Mouse (Mus musculus) CH12.LX (cell line): ENCODE data around the gene Bcat1. TPM values are rescaled to one million over a fixed set of nuclear protein-coding genes. Genes with fewer than 3 reads are reported as not detected.
A peak's percentile ranks its signal among the peaks of the same experiment; 100 is the strongest.

Experiments
- DNase-seq: peaks from one replicate; pipeline ENCODE4 v3.0.0-alpha.2; 2013; ENCODE audit errors: extremely low read depth
- H3K27ac ChIP-seq: 2 replicates; pipeline ENCODE4 v1.5.1; 2012; ENCODE audit warnings: low read depth, mild to moderate bottlenecking, control low read depth, moderate library complexity; ENCODE audit not compliant: insufficient read depth
- H3K27me3 ChIP-seq: replicated peaks from 2 replicates; pipeline ENCODE3; 2012; ENCODE audit warnings: inconsistent platforms
- H3K36me3 ChIP-seq, 2 experiments: replicated peaks in 1 of 2; 2 replicates each; pipeline versions ENCODE3 to v1.6.1; 2012; ENCODE audit warnings: inconsistent platforms in 1 of 2, low read length in 1 of 2, mild to moderate bottlenecking in 1 of 2, mixed read lengths in 1 of 2, moderate library complexity in 1 of 2; ENCODE audit not compliant: control insufficient read depth in 1 of 2, insufficient read depth in 1 of 2
- H3K4me1 ChIP-seq, 2 experiments: 2 replicates each; pipeline ENCODE4 v1.6.1; 2012; ENCODE audit warnings: inconsistent platforms in 1 of 2, moderate library complexity in 1 of 2; ENCODE audit not compliant: insufficient read depth in 2 of 2, control insufficient read depth in 1 of 2
- H3K4me2 ChIP-seq: 2 replicates; pipeline ENCODE4 v1.6.1; 2012; ENCODE audit warnings: low read depth, mild to moderate bottlenecking, control low read depth; ENCODE audit not compliant: poor library complexity, insufficient read depth, severe bottlenecking
- H3K4me3 ChIP-seq, 3 experiments: fragments of 150-350 bp in 1 of 3; sonication (generic) in 1 of 3; replicated peaks in 1 of 3; 2 replicates each; pipeline versions ENCODE3 to v1.5.1; 2011 to 2012; ENCODE audit warnings: low read depth in 2 of 3, low read length in 2 of 3, mild to moderate bottlenecking in 2 of 3, moderate library complexity in 2 of 3, control low read depth in 1 of 3, improper control_type of control experiment in 1 of 3, inconsistent platforms in 1 of 3, mixed read lengths in 1 of 3; ENCODE audit not compliant: poor library complexity in 1 of 3
- H3K79me2 ChIP-seq: replicated peaks from 2 replicates; pipeline ENCODE4 v1.6.1; 2012; ENCODE audit warnings: mild to moderate bottlenecking, moderate library complexity; ENCODE audit not compliant: control insufficient read depth, poor library complexity, insufficient read depth, severe bottlenecking; ENCODE audit errors: extremely low read depth
- H3K9ac ChIP-seq: 2 replicates; pipeline ENCODE4 v1.6.1; 2012; ENCODE audit warnings: low read depth, mild to moderate bottlenecking, control low read depth, moderate library complexity; ENCODE audit not compliant: insufficient read depth
- H3K9me3 ChIP-seq: replicated peaks from 2 replicates; pipeline ENCODE3; 2012; ENCODE audit warnings: low read length, inconsistent platforms, mixed read lengths
- BHLHE40 ChIP-seq: IDR thresholded peaks from 2 replicates; pipeline ENCODE4 v1.6.1; 2011; ENCODE audit warnings: mild to moderate bottlenecking, low read depth, low read length, improper control_type of control experiment
- CHD2 ChIP-seq: IDR thresholded peaks from 2 replicates; pipeline ENCODE4 v1.6.1; 2011; ENCODE audit warnings: low read length, improper control_type of control experiment
- CTCF ChIP-seq, 2 experiments: IDR thresholded peaks in 1 of 2; conservative IDR thresholded peaks in 1 of 2; 2 replicates each; pipeline ENCODE4 v1.5.1; 2011 to 2012; ENCODE audit warnings: low read depth in 2 of 2, low read length in 2 of 2, improper control_type of control experiment in 1 of 2, inconsistent platforms in 1 of 2, mild to moderate bottlenecking in 1 of 2, moderate library complexity in 1 of 2
- E2F4 ChIP-seq: IDR thresholded peaks from 2 replicates; pipeline ENCODE4 v1.6.1; 2011; ENCODE audit warnings: low read depth, low read length, improper control_type of control experiment; ENCODE audit not compliant: insufficient replicate concordance
- ELF1 ChIP-seq: IDR thresholded peaks from 2 replicates; pipeline ENCODE4 v1.6.1; 2014; ENCODE audit warnings: low read depth, mild to moderate bottlenecking, inconsistent platforms, low read length, improper control_type of control experiment
- GABPA ChIP-seq: IDR thresholded peaks from 2 replicates; pipeline ENCODE4 v1.6.1; 2012; ENCODE audit warnings: low read depth, low read length, improper control_type of control experiment, inconsistent platforms; ENCODE audit not compliant: insufficient replicate concordance
- HCFC1 ChIP-seq: IDR thresholded peaks from 2 replicates; pipeline ENCODE4 v1.6.1; 2012; ENCODE audit warnings: low read depth, mild to moderate bottlenecking, inconsistent platforms, low read length, improper control_type of control experiment
- IRF4 ChIP-seq: IDR thresholded peaks from 2 replicates; pipeline ENCODE4 v1.6.1; 2014; ENCODE audit warnings: low read depth, mild to moderate bottlenecking, inconsistent platforms, low read length, improper control_type of control experiment
- JUN ChIP-seq: IDR thresholded peaks from 2 replicates; pipeline ENCODE4 v1.6.1; 2011; ENCODE audit warnings: low read depth, mild to moderate bottlenecking, low read length, improper control_type of control experiment, moderate library complexity; ENCODE audit not compliant: insufficient read depth
- JUND ChIP-seq: conservative IDR thresholded peaks from 2 replicates; pipeline ENCODE4 v1.6.1; 2011; ENCODE audit warnings: low read depth, low read length, improper control_type of control experiment
- MAFK ChIP-seq: IDR thresholded peaks from 2 replicates; pipeline ENCODE4 v1.6.1; 2011; ENCODE audit warnings: low read length, improper control_type of control experiment; ENCODE audit not compliant: insufficient replicate concordance
- MAZ ChIP-seq: IDR thresholded peaks from 2 replicates; pipeline ENCODE4 v1.6.1; 2012; ENCODE audit warnings: low read depth, mild to moderate bottlenecking, inconsistent platforms, low read length, improper control_type of control experiment, moderate library complexity
- MEF2A ChIP-seq: IDR thresholded peaks from 2 replicates; pipeline ENCODE4 v1.6.1; 2014; ENCODE audit warnings: low read depth, mild to moderate bottlenecking, inconsistent platforms, low read length, improper control_type of control experiment, borderline replicate concordance
- MXI1 ChIP-seq: IDR thresholded peaks from 2 replicates; pipeline ENCODE4 v1.6.1; 2011; ENCODE audit warnings: mild to moderate bottlenecking, low read depth, low read length, improper control_type of control experiment
- MYC ChIP-seq: IDR thresholded peaks from 2 replicates; pipeline ENCODE4 v1.6.1; 2011; ENCODE audit warnings: low read depth, mild to moderate bottlenecking, improper control_type of control experiment, low read length
- NELFE ChIP-seq: IDR thresholded peaks from 2 replicates; pipeline ENCODE4 v1.6.1; 2011; ENCODE audit warnings: low read depth, low read length, improper control_type of control experiment
- PAX5 ChIP-seq: IDR thresholded peaks from 2 replicates; pipeline ENCODE4 v1.6.1; 2012; ENCODE audit warnings: low read length, inconsistent platforms, mixed read lengths
- POLR2AphosphoS2 ChIP-seq: IDR thresholded peaks from 2 replicates; pipeline ENCODE4 v1.6.1; 2011; ENCODE audit warnings: low read depth, low read length, improper control_type of control experiment
- RAD21 ChIP-seq: IDR thresholded peaks from 2 replicates; pipeline ENCODE4 v1.6.1; 2011; ENCODE audit warnings: low read depth, mild to moderate bottlenecking, low read length, improper control_type of control experiment, moderate library complexity
- RCOR1 ChIP-seq: conservative IDR thresholded peaks from 2 replicates; pipeline ENCODE4 v1.6.1; 2012; ENCODE audit warnings: low read depth, mild to moderate bottlenecking, inconsistent platforms, low read length, improper control_type of control experiment
- SIN3A ChIP-seq: IDR thresholded peaks from 2 replicates; pipeline ENCODE4 v1.6.1; 2012; ENCODE audit warnings: low read length, improper control_type of control experiment, inconsistent platforms
- SMC3 ChIP-seq: IDR thresholded peaks from 2 replicates; pipeline ENCODE4 v1.6.1; 2011; ENCODE audit warnings: low read depth, low read length, improper control_type of control experiment
- USF2 ChIP-seq: conservative IDR thresholded peaks from 2 replicates; pipeline ENCODE4 v1.6.1; 2011; ENCODE audit warnings: low read depth, low read length, improper control_type of control experiment
- ZKSCAN1 ChIP-seq: IDR thresholded peaks from 2 replicates; pipeline ENCODE4 v1.6.1; 2012; ENCODE audit warnings: low read depth, inconsistent platforms, low read length, improper control_type of control experiment, borderline replicate concordance
- dilution Hi-C: fragments of 300-500 bp; cut with MboI; formaldehyde crosslinking; loops from 2 replicates; pipeline ENCODE4 v1.14.3; 2020; ENCODE audit warnings: low sequenced_read_pairs; ENCODE audit not compliant: extremely low pct_unique_long_range_greater_than_20kb, extremely low pct_ligation_motif_present
- in situ Hi-C: fragments of 300-500 bp; cut with MboI; formaldehyde crosslinking; loops from 3 replicates; pipeline ENCODE4 v1.14.3; 2019; ENCODE audit warnings: low sequenced_read_pairs, low pct_ligation_motif_present, low pct_unique_long_range_greater_than_20kb, mixed read lengths
- polyA plus RNA-seq: library from polyadenylated mRNA; unstranded; fragments of >175 nt; gene quantifications from 2 replicates; pipeline ENCODE4 v1.2.1, GENCODE M21; 2012; ENCODE audit warnings: low read depth; ENCODE audit not compliant: insufficient read length
- total RNA-seq, 2 experiments: library from RNA; depleted of rRNA; stranded (reverse); fragments of 300-350 nt in 1 of 2; fragments of >200 nt in 1 of 2; gene quantifications; 2 replicates each; pipeline ENCODE4 v1.2.3; 2012 to 2014

The Bcat1 gene
- total and polyA plus RNA-seq, 3 experiments = 141 to 199 (median 176) TPM

DNA sequence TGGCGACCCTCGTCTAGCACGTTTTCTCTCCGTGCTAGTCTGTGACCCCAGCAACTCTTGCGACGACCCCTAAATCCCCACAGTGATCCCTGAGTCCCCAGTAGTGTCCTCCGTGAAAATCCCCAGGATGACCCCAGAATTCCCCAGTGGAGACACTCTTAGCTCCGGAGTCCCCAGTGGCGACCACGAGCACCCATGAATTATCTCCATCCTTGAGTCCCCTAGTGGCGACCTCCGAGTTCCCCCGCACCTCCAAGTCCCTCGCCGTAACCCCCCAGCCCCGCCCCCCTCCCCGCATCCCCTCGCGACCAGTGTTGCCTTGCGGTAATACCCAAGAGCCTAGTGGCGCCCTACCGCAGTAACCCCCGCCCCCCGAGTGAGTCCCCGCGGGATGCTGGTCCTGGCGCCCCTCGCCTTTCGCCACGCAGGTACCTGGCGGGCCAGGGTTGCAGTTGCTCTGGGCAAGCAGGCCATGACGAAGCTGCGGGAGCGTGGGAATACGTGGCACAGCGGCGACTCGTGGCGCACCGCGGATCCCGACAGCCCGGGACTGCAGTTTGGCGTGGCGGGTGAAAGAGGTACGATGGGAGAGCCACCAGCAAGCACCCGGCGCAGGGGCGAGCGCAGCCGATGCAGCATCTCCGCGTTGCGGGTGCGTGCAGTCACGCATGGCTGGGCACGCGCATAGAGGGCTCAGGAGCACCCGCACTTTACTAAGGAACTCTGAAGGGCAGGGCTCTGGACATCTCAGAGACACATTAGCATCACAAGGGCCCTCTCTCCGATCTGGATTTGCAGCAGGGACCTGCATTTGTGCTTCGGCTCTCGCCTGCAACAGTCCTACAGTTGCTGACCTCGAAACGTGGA is 27.6 kb downstream of the Bcat1 start:
- H3K4me3 ChIP-seq = no peak overlapping the region
- peaks cover 5% of the 10 kb centered on the region for H3K9me3 ChIP-seq
- no peak overlapping the region for H3K4me2 ChIP-seq
- no peaks in the 10 kb centered on the region for H3K27me3 ChIP-seq
- H3K4me1 ChIP-seq = peaks cover 2 to 7% of the 10 kb centered on the region in 2 experiments; a peak in 2 of 4 replicates
- no peak for TF ChIP-seq MAZ
- no peak for TF ChIP-seq USF2
- TF ChIP-seq JUN = no peak
- peak; percentile 81 for TF ChIP-seq PAX5
- no peak for TF ChIP-seq MAFK
- TF ChIP-seq ELF1 = no peak
- TF ChIP-seq RAD21 = no peak
- no peak overlapping the region for H3K9ac ChIP-seq
- H3K36me3 ChIP-seq = peaks cover 44 to 95% of the 10 kb centered on the region in 2 experiments
- peaks cover 69% of the 10 kb centered on the region for H3K79me2 ChIP-seq
- dilution Hi-C loops (no loop called here), in situ Hi-C loops (no loop called here)
- no peak for DNase-seq
- no peak overlapping the region for H3K27ac ChIP-seq

DNA sequence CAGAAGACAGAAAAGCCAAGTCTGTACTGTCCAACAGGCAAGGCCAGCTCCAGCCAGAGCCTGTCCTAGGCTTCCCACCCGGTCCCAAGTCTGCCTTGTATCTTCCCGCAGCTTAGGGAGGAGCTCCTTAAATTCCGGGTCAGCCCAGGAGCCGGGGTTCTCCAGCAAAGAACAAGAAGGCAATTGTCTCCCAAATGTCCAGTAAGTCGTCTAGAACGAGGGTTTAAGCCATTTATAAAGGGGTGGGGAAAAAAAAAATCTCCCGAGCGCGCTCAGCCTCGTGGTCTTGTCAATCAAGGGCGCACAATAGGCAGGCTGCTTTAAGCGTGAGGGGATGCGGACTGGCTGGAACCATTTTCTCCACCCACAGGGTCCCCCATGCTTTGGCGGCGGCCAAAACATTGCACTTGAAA is 28.5 kb downstream of the Bcat1 start:
- H3K4me3 ChIP-seq = no peak overlapping the region
- no peak for DNase-seq
- peaks cover 44 to 97% of the 10 kb centered on the region in 2 experiments for H3K36me3 ChIP-seq
- in situ Hi-C loops = no loop called here
- H3K9ac ChIP-seq = no peak overlapping the region
- peaks cover 5% of the 10 kb centered on the region for H3K9me3 ChIP-seq
- H3K4me2 ChIP-seq = no peak overlapping the region
- no peak for TF ChIP-seq MYC
- no peak for TF ChIP-seq E2F4
- TF ChIP-seq RCOR1 = no peak
- no peak for TF ChIP-seq MEF2A
- TF ChIP-seq CTCF (conservative IDR thresholded peaks at IDR 0.05 in 1 of 2, IDR thresholded peaks at IDR 0.05 in 1 of 2; ENCODE audit: low read depth in 2 of 2, low read length in 2 of 2) = no peak
- TF ChIP-seq JUND = no peak
- TF ChIP-seq POLR2AphosphoS2 = no peak
- no peak for TF ChIP-seq IRF4
- TF ChIP-seq SMC3 = no peak
- no peak for TF ChIP-seq BHLHE40
- no peak for TF ChIP-seq ZKSCAN1
- TF ChIP-seq HCFC1 = no peak
- no peak for TF ChIP-seq SIN3A
- no peak for TF ChIP-seq GABPA
- TF ChIP-seq MAFK = no peak
- TF ChIP-seq MXI1 = no peak
- no peak for TF ChIP-seq CHD2
- TF ChIP-seq NELFE = no peak
- TF ChIP-seq, all 38 proteins: peak for 0
- no peaks in the 10 kb centered on the region for H3K27me3 ChIP-seq
- peaks cover 0 to 6% of the 10 kb centered on the region in 2 experiments; a peak in 1 of 4 replicates for H3K4me1 ChIP-seq
- dilution Hi-C loops = no loop called here
- H3K79me2 ChIP-seq = peaks cover 73% of the 10 kb centered on the region
- H3K27ac ChIP-seq = no peak overlapping the region
